Mouse (Mus musculus) lung, embryonic 16.5 days (tissue): ENCODE data around the gene Olfr1044. TPM values are rescaled to one million over a fixed set of nuclear protein-coding genes. Genes with fewer than 3 reads are reported as not detected.
"Not testable (repeated sequence)": the region's sequence is repeated elsewhere in the genome, so short reads cannot be mapped to it uniquely, and the experiment has no call there.

ENCODE experiments used
- ATAC-seq: fragments of 200-750 bp; cut with Nextera tagmentation; 2 replicates; pipeline ENCODE4 v1.8.0; 2017; ENCODE audit warnings: low read depth, mild to moderate bottlenecking, moderate library complexity
- H3K27ac ChIP-seq: fragments of 300-500 bp; sonication (generic); 2 replicates; pipeline ENCODE4 v1.5.1; 2014; ENCODE audit warnings: mild to moderate bottlenecking, control low read depth, low read length
- H3K27me3 ChIP-seq: fragments of 300-500 bp; sonication (generic); 2 replicates; pipeline ENCODE4 v1.6.1; 2014; ENCODE audit warnings: low read depth, low read length, mixed read lengths; ENCODE audit not compliant: control insufficient read depth, insufficient read depth
- H3K36me3 ChIP-seq: fragments of 300-500 bp; sonication (generic); 2 replicates; pipeline ENCODE4 v1.6.1; 2014; ENCODE audit warnings: low read length; ENCODE audit not compliant: control insufficient read depth, insufficient read depth
- H3K4me1 ChIP-seq: fragments of 300-500 bp; sonication (generic); replicated peaks from 2 replicates; pipeline ENCODE4 v1.6.1; 2014; ENCODE audit warnings: low read length, mixed read lengths; ENCODE audit not compliant: control insufficient read depth, insufficient read depth
- H3K4me2 ChIP-seq: fragments of 300-500 bp; sonication (generic); 2 replicates; pipeline ENCODE4 v1.6.1; 2014; ENCODE audit warnings: low read depth, low read length, control low read depth
- H3K4me3 ChIP-seq: fragments of 300-500 bp; sonication (generic); 2 replicates; pipeline ENCODE4 v1.5.1; 2014; ENCODE audit warnings: mild to moderate bottlenecking, low read length, control low read depth
- H3K9ac ChIP-seq: fragments of 300-500 bp; sonication (generic); 2 replicates; pipeline ENCODE4 v1.6.1; 2014; ENCODE audit warnings: low read length, control low read depth
- H3K9me3 ChIP-seq: fragments of 300-500 bp; sonication (generic); 2 replicates; pipeline ENCODE4 v1.6.1; 2016; ENCODE audit warnings: low read length; ENCODE audit not compliant: control insufficient read depth
- WGBS: fragments of 180-500 bp; shearing (Covaris S2); extraction: QIAGEN DNeasy Blood & Tissue Kit; methylation state at CpG from one replicate; pipeline ENCODE4 v1.1.7; 2014; 5-methylcytosine and 5-hydroxymethylcytosine counted together
- polyA plus RNA-seq: library from polyadenylated mRNA; unstranded; fragments of >200 nt; fragmentation: Nextera tagmentation; extraction: Ambion mirVana; gene quantifications from 2 replicates; pipeline ENCODE4 v1.2.1, GENCODE M21; 2015

Olfr1044 gene
- not detected in 2 replicates for polyA plus RNA-seq

GRCm38 (mm10) chr2:86177720-86178119, at the start of gene Olfr1044:
Gene Olfr1044, minus strand, starts transcription at chr2:86177820.
- Histone ChIP-seq H3K9me3 (no peaks in the 10 kb centered on the region), H3K36me3 (no peaks in the 10 kb centered on the region), H3K4me1 (no peaks in the 10 kb centered on the region), H3K27ac (no peak within 1 kb of the TSS), H3K9ac (no peak within 1 kb of the TSS), H3K4me3 (no peak within 1 kb of the TSS), H3K4me2 (no peak within 1 kb of the TSS), H3K27me3 (no peaks in the 10 kb centered on the region)
- ATAC-seq, result no peak

- H3K9me3 ChIP-seq, result no peaks in the 10 kb centered on the region
- no peak within 1 kb of the TSS for H3K9ac ChIP-seq
- H3K36me3 ChIP-seq, result no peaks in the 10 kb centered on the region
- H3K4me1 ChIP-seq, result no peaks in the 10 kb centered on the region
- no peak within 1 kb of the TSS for H3K4me2 ChIP-seq
- no peaks in the 10 kb centered on the region for H3K27me3 ChIP-seq
- no peak within 1 kb of the TSS for H3K27ac ChIP-seq
- no peak for ATAC-seq
- WGBS, result 60% methylated on average over 2 of the region's 2 CpGs
- no peak within 1 kb of the TSS for H3K4me3 ChIP-seq
These were observed 41.6 kb upstream of the Olfr1044 start, which contains the start of gene Olfr1046 for GRCm38 (mm10) chr2:86219214-86219613. Gene Olfr1046, minus strand, starts transcription at chr2:86219314.

- H3K27ac ChIP-seq, result no peak within 1 kb of the TSS
- H3K27me3 ChIP-seq, result no peaks in the 10 kb centered on the region
- ATAC-seq, result no peak
- H3K36me3 ChIP-seq, result no peaks in the 10 kb centered on the region
- H3K4me1 ChIP-seq, result no peaks in the 10 kb centered on the region
- H3K9me3 ChIP-seq, result no peaks in the 10 kb centered on the region
- no peak within 1 kb of the TSS for H3K9ac ChIP-seq
- H3K4me3 ChIP-seq, result no peak within 1 kb of the TSS
- H3K4me2 ChIP-seq, result no peak within 1 kb of the TSS
These were observed 25.3 kb upstream of the Olfr1044 start, which contains the start of gene Olfr1045 for GRCm38 (mm10) chr2:86202909-86203308. Gene Olfr1045, minus strand, starts transcription at chr2:86203009.

- Histone ChIP-seq H3K4me1 (no peaks in the 10 kb centered on the region), H3K27me3 (no peaks in the 10 kb centered on the region), H3K4me3 (no peak overlapping the region), H3K36me3 (no peaks in the 10 kb centered on the region), H3K27ac (no peak overlapping the region), H3K9me3 (no peaks in the 10 kb centered on the region), H3K4me2 (no peak overlapping the region), H3K9ac (no peak overlapping the region)
- 26% methylated on average over 1 of the region's 1 CpGs for WGBS
- no peak for ATAC-seq
These were observed 18.2 kb upstream of the Olfr1044 start for GRCm38 (mm10) chr2:86195863-86196262.

- no peak within 1 kb of the TSS for H3K9ac ChIP-seq
- no peaks in the 10 kb centered on the region for H3K9me3 ChIP-seq
- no peak within 1 kb of the TSS for H3K27ac ChIP-seq
- H3K4me2 ChIP-seq, result no peak within 1 kb of the TSS
- no peaks in the 10 kb centered on the region for H3K27me3 ChIP-seq
- ATAC-seq, result no peak
- no peaks in the 10 kb centered on the region for H3K4me1 ChIP-seq
- H3K4me3 ChIP-seq, result no peak within 1 kb of the TSS
- H3K36me3 ChIP-seq, result no peaks in the 10 kb centered on the region
These were observed 8.0 kb upstream of the Olfr1044 start, which contains the start of gene Olfr52 for GRCm38 (mm10) chr2:86185583-86185982. Gene Olfr52, minus strand, starts transcription at chr2:86185683.

GRCm38 (mm10) chr2:86179950-86180349, 2.3 kb upstream of the Olfr1044 start:
- Histone ChIP-seq H3K9ac (no peak overlapping the region), H3K9me3 (no peaks in the 10 kb centered on the region), H3K4me1 (no peaks in the 10 kb centered on the region), H3K27me3 (no peaks in the 10 kb centered on the region), H3K36me3 (no peaks in the 10 kb centered on the region), H3K4me3 (no peak overlapping the region), H3K27ac (no peak overlapping the region), H3K4me2 (no peak overlapping the region)
- 68% methylated on average over 3 of the region's 3 CpGs for WGBS
- no peak for ATAC-seq

- WGBS, result 74% methylated on average over 7 of the region's 7 CpGs
- H3K4me1 ChIP-seq, H3K27ac ChIP-seq, H3K4me3 ChIP-seq, H3K9me3 ChIP-seq, H3K9ac ChIP-seq, H3K27me3 ChIP-seq, ATAC-seq, H3K4me2 ChIP-seq, H3K36me3 ChIP-seq: not testable (repeated sequence)
These were observed 2.2 kb downstream of the Olfr1044 start for GRCm38 (mm10) chr2:86175422-86175821.

- Histone ChIP-seq H3K4me3 (no peak within 1 kb of the TSS), H3K27ac (no peak within 1 kb of the TSS), H3K9ac (no peak within 1 kb of the TSS), H3K27me3 (no peaks in the 10 kb centered on the region), H3K4me1 (no peaks in the 10 kb centered on the region), H3K9me3 (no peaks in the 10 kb centered on the region), H3K36me3 (no peaks in the 10 kb centered on the region), H3K4me2 (no peak within 1 kb of the TSS)
- ATAC-seq, result no peak
- WGBS, result 76% methylated on average over 2 of the region's 2 CpGs
These were observed 10.2 kb downstream of the Olfr1044 start, which contains the start of gene Olfr1043 for GRCm38 (mm10) chr2:86167422-86167821. Gene Olfr1043, minus strand, starts transcription at chr2:86167522.

GRCm38 (mm10) chr2:86161738-86162137, 15.9 kb downstream of the Olfr1044 start, which contains the start of gene Olfr1042:
Gene Olfr1042, minus strand, starts transcription at chr2:86161838.
- no peaks in the 10 kb centered on the region for H3K27me3 ChIP-seq
- H3K4me1 ChIP-seq, result no peaks in the 10 kb centered on the region
- no peak within 1 kb of the TSS for H3K4me2 ChIP-seq
- WGBS, result 84% methylated on average over 2 of the region's 2 CpGs
- no peaks in the 10 kb centered on the region for H3K9me3 ChIP-seq
- H3K4me3 ChIP-seq, result no peak within 1 kb of the TSS
- H3K36me3 ChIP-seq, result no peaks in the 10 kb centered on the region
- no peak for ATAC-seq
- H3K9ac ChIP-seq, result no peak within 1 kb of the TSS
- H3K27ac ChIP-seq, result no peak within 1 kb of the TSS

- no peaks in the 10 kb centered on the region for H3K27me3 ChIP-seq
- no peak within 1 kb of the TSS for H3K4me3 ChIP-seq
- no peak within 1 kb of the TSS for H3K27ac ChIP-seq
- no peaks in the 10 kb centered on the region for H3K36me3 ChIP-seq
- no peaks in the 10 kb centered on the region for H3K4me1 ChIP-seq
- no peaks in the 10 kb centered on the region for H3K9me3 ChIP-seq
- H3K4me2 ChIP-seq, result no peak within 1 kb of the TSS
- WGBS, result 47% methylated on average over 1 of the region's 1 CpGs
- no peak for ATAC-seq
- no peak within 1 kb of the TSS for H3K9ac ChIP-seq
These were observed 31.0 kb downstream of the Olfr1044 start, which contains the start of gene Olfr1040 for GRCm38 (mm10) chr2:86146632-86147031. Gene Olfr1040, minus strand, starts transcription at chr2:86146732.
